Mouse (Mus musculus) thymus, adult 2 months (tissue): ENCODE results near the gene Smg8. TPM values are rescaled to one million over a fixed set of nuclear protein-coding genes. Genes with fewer than 3 reads are reported as not detected.

Source experiments
- DNase-seq: peaks from one replicate; pipeline ENCODE4 v3.0.0; 2021
- H3K27ac ChIP-seq: fragments of 200-500 bp; 2 replicates; pipeline ENCODE4 v1.5.1; 2012; ENCODE audit warnings: low read length, control low read depth; ENCODE audit not compliant: control insufficient read depth, insufficient read depth
- H3K27me3 ChIP-seq: fragments of 200-500 bp; 2 replicates; pipeline ENCODE4 v1.6.1; 2012; ENCODE audit warnings: mild to moderate bottlenecking, low read length, moderate library complexity, mixed read lengths; ENCODE audit not compliant: control insufficient read depth, insufficient read depth
- H3K36me3 ChIP-seq: fragments of 200-500 bp; 2 replicates; pipeline ENCODE4 v1.6.1; 2012; ENCODE audit warnings: mild to moderate bottlenecking, low read length, moderate library complexity; ENCODE audit not compliant: control insufficient read depth, insufficient read depth
- H3K4me1 ChIP-seq: fragments of 200-500 bp; replicated peaks from 2 replicates; pipeline ENCODE4 v1.6.1; 2012; ENCODE audit warnings: low read length; ENCODE audit not compliant: control insufficient read depth, insufficient read depth
- H3K4me3 ChIP-seq: fragments of 200-500 bp; 2 replicates; pipeline ENCODE4 v1.5.1; 2012; ENCODE audit warnings: mild to moderate bottlenecking, low read length, control low read depth, moderate library complexity; ENCODE audit not compliant: control insufficient read depth, insufficient read depth
- CTCF ChIP-seq: fragments of 200-500 bp; IDR thresholded peaks from 2 replicates; pipeline ENCODE4 v1.5.1; 2012; ENCODE audit warnings: mild to moderate bottlenecking, control low read depth, low read length, moderate library complexity, borderline replicate concordance; ENCODE audit not compliant: control insufficient read depth, poor library complexity, insufficient read depth; ENCODE audit errors: extremely low read depth
- POLR2A ChIP-seq: fragments of 200-500 bp; IDR thresholded peaks from 2 replicates; pipeline ENCODE4 v1.6.1; 2012; ENCODE audit warnings: mild to moderate bottlenecking, low read length, control low read depth, moderate library complexity; ENCODE audit not compliant: control insufficient read depth, poor library complexity, insufficient read depth; ENCODE audit errors: extremely low read depth
- WGBS: fragments of 180-500 bp; shearing (Covaris S2); methylation state at CpG from one replicate; pipeline ENCODE4 v1.1.7; 2018; 5-methylcytosine and 5-hydroxymethylcytosine counted together
- polyA plus RNA-seq: library from polyadenylated mRNA; depleted of rRNA; stranded (reverse); fragments of >200 nt; gene quantifications from 2 replicates; pipeline ENCODE4 v1.2.3, GENCODE M21; 2012; rRNA removed

Smg8 gene
- polyA plus RNA-seq, 1 experiment: 14.1 TPM

DNA sequence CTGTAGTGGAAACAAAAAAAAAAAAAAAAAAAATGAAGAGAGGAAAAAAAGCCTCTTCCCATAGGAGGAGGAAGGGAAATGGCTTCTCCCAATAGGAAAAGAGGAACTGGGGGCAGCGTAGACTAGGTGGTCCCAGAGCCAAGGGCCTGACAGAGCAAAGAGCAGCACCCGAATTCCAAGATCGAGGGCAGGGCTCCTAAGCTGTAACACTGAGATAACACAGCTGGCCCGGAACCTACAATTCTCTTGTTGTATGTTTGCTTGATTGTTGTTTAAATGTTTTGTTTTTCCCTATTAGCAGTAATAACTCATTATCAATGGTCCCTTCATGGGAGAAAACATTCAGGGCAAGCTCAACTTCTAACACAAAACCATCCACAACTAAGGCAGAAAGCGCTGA is 39.6 kb downstream of the Smg8 start:
- Histone ChIP-seq H3K4me1 (no peaks in the 10 kb centered on the region), H3K36me3 (no peaks in the 10 kb centered on the region), H3K27me3 (no peaks in the 10 kb centered on the region), H3K27ac (no peak overlapping the region), H3K4me3 (no peak overlapping the region)
- TF ChIP-seq POLR2A (no peak), CTCF (no peak)
- WGBS: 96% methylated on average over 5 of the region's 5 CpGs
- DNase-seq: no peak

DNA sequence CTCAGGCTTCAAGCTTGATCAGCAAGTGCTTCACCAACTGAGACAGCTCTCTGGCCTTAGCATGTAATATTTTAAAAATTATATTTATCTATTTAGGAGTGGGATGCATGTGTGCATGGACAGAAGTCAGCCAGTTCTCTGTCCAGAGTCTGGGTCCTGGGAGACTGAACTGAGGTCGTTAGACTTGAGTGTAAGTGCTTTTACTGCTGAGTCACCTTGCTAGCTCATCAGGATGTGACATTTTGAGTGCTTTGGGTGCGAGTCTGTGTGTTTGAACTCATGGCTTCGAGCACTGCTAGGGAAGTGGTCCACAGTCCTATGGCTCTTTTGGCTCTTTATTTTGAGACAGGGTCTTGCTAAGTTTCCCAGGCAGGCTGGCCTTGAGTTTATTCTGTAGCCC is 43.5 kb downstream of the Smg8 start:
- Histone ChIP-seq H3K4me3 (no peak overlapping the region), H3K27me3 (no peaks in the 10 kb centered on the region), H3K27ac (no peak overlapping the region), H3K36me3 (no peaks in the 10 kb centered on the region), H3K4me1 (no peaks in the 10 kb centered on the region)
- DNase-seq: no peak
- TF ChIP-seq POLR2A (no peak), CTCF (no peak)
- 80% methylated on average over 3 of the region's 3 CpGs for WGBS

DNA sequence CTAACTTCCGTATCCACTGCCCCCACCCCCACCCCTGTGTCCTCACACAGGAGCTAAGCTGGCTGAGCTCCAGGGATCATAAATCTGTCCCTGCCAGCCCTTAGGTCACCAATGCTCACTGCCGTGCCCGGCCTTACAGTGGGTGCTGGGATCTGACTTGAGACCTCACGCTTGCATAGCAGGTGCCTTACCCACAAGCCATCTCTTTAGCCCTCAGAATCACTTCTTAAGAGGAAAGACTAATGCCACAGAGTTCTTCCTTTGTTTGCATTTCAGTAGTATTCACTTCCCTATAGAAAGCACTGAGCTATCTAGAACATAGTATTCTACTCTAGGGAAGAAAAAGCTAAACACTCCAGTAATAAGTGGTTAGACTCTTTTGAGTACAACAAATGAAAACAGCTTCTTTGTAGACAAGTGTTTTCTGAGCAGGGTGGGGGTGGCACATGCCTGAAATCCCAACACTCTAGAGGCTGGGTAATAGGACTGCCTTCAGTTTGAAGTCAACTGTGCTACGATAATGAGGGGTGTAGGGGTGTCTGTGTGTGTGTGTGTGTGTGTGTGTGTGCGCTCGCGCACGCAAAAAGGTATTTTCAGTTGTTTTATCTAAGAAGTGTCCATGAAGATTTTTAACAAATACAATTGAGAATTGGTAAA is 47.1 kb downstream of the Smg8 start:
- TF ChIP-seq CTCF: no peak
- no peak for TF ChIP-seq POLR2A
- Histone ChIP-seq H3K27ac (no peak overlapping the region), H3K4me1 (no peaks in the 10 kb centered on the region), H3K27me3 (no peaks in the 10 kb centered on the region), H3K4me3 (no peak overlapping the region), H3K36me3 (no peaks in the 10 kb centered on the region)
- DNase-seq: no peak
- 65% methylated on average over 9 of the region's 9 CpGs for WGBS

GRCm38 (mm10) chr11:87036180-87036579 is 50.4 kb downstream of the Smg8 start:
- 85% methylated on average over 4 of the region's 4 CpGs for whole genome bisulfite sequencing
- DNase-seq: no peak
- no peak overlapping the region for H3K4me3 ChIP-seq
- no peak overlapping the region for H3K27ac ChIP-seq
- no peaks in the 10 kb centered on the region for H3K27me3 ChIP-seq
- H3K36me3 ChIP-seq: no peaks in the 10 kb centered on the region
- H3K4me1 ChIP-seq: no peaks in the 10 kb centered on the region
- TF ChIP-seq POLR2A (no peak), CTCF (no peak)

GRCm38 (mm10) chr11:87028212-87028611 is 58.4 kb downstream of the Smg8 start:
- Histone ChIP-seq H3K27me3 (no peaks in the 10 kb centered on the region), H3K27ac (no peak overlapping the region), H3K4me1 (0 out of 2 replicates have a peak, but pooled peaks cover 4% of the 10 kb centered on the region), H3K36me3 (no peaks in the 10 kb centered on the region), H3K4me3 (no peak overlapping the region)
- WGBS: 96% methylated on average over 3 of the region's 3 CpGs
- no peak for DNase-seq
- TF ChIP-seq POLR2A (no peak), CTCF (no peak)

Other genes with a start within 250 kb of the Smg8 start
- gene Ypel2, start 93.1 kb downstream of the Smg8 start, polyA plus RNA-seq: 16.0 and 16.2 TPM in 2 replicates
- 4.6 and 6.6 TPM in 2 replicates for gene Gdpd1, start 12.7 kb downstream of the Smg8 start, polyA plus RNA-seq
- 5.9 and 6.9 TPM in 2 replicates for gene Prr11, start 21.9 kb upstream of the Smg8 start, polyA plus RNA-seq
- gene Ska2, start 22.5 kb upstream of the Smg8 start, polyA plus RNA-seq: 18.9 and 21.0 TPM in 2 replicates
- 5.2 and 5.9 TPM in 2 replicates for gene Trim37, start 40.3 kb upstream of the Smg8 start, polyA plus RNA-seq